Mouse (Mus musculus): ENCODE data around the gene Pced1b. TPM values are rescaled to one million over a fixed set of nuclear protein-coding genes. Genes with fewer than 3 reads are reported as not detected.

The Pced1b gene
- total and polyA plus RNA-seq, 2 experiments from 2014 or later, result 0.89 to 2.6 TPM

- Histone ChIP-seq H3K27ac (ENCODE audit: low read depth) (no peak overlapping the region), H3K27me3 (ENCODE audit: control insufficient read depth, insufficient read depth, low read length) (no peaks in the 10 kb centered on the region), H3K9me3 (replicated peaks; ENCODE audit: control insufficient read depth, low read length) (no peaks in the 10 kb centered on the region), H3K4me3 (ENCODE audit: low read depth, low read length) (no peak overlapping the region), H3K9ac (replicated peaks; ENCODE audit: low read depth, low read length) (no peak overlapping the region), H3K4me1 (ENCODE audit: control insufficient read depth, insufficient read depth) (no peaks in the 10 kb centered on the region), H3K4me2 (ENCODE audit: low read depth, low read length) (no peak overlapping the region), H3K36me3 (replicated peaks; ENCODE audit: control insufficient read depth, insufficient read depth, low read length) (no peaks in the 10 kb centered on the region)
- no peak for DNase-seq (ENCODE audit: low spot score)
- WGBS, result 81% methylated on average over 7 of the region's 7 CpGs
- no peak for ATAC-seq (ENCODE audit: insufficient read depth, low read depth)
- no peak for TF ChIP-seq EP300 (IDR thresholded peaks at IDR 0.05; ENCODE audit: low read depth)
- no peak for TF ChIP-seq CTCF (IDR thresholded peaks at IDR 0.05; ENCODE audit: low read depth)
These were observed 166.0 kb downstream of the Pced1b start for GRCm38 (mm10) chr15:97412861-97413260.

GRCm38 (mm10) chr15:97414718-97415413, 168.0 kb downstream of the Pced1b start:
- H3K4me1 ChIP-seq (ENCODE audit: control insufficient read depth, insufficient read depth), result no peaks in the 10 kb centered on the region

DNA sequence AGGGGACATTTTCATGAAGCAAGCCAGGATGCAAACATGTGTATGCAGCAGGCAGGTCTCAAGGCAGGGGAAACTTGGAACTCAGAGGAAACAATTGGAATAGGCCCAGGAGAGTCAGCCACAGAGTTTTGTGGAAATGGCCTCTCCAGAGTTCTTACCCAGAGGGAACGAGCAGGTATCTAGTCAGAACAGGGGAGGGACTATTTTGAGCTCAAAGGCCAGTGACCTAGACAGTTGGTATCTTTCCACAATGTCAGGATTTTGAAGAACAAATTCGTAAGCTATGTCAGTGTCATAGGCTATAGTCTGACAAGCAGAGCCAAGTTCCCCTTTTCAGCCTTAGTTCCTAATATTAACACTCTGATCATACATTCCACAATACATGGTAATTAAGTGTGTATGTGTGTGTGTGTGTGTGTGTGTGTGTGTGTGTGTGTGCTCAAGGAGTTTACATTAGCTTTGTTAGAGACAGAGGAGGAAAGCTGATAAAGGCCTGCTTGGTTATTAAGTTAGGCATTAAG, 168.6 kb downstream of the Pced1b start:
- Histone ChIP-seq H3K9ac (replicated peaks; ENCODE audit: low read depth, low read length) (no peak overlapping the region), H3K27ac (ENCODE audit: low read depth) (no peak overlapping the region), H3K4me3 (ENCODE audit: low read depth, low read length) (no peak overlapping the region), H3K4me2 (ENCODE audit: low read depth, low read length) (no peak overlapping the region), H3K9me3 (replicated peaks; ENCODE audit: control insufficient read depth, low read length) (no peaks in the 10 kb centered on the region), H3K36me3 (replicated peaks; ENCODE audit: control insufficient read depth, insufficient read depth, low read length) (no peaks in the 10 kb centered on the region), H3K4me1 (ENCODE audit: control insufficient read depth, insufficient read depth) (no peaks in the 10 kb centered on the region), H3K27me3 (ENCODE audit: control insufficient read depth, insufficient read depth, low read length) (no peaks in the 10 kb centered on the region)
- TF ChIP-seq EP300 (IDR thresholded peaks at IDR 0.05; ENCODE audit: low read depth) (no peak), CTCF (IDR thresholded peaks at IDR 0.05; ENCODE audit: low read depth) (no peak)
- 34% methylated on average over 2 of the region's 2 CpGs for WGBS
- DNase-seq (ENCODE audit: low spot score), result no peak
- no peak for ATAC-seq (ENCODE audit: insufficient read depth, low read depth)

More at GRCm38 (mm10) chr15:97414718-97415413, 168.0 kb downstream of the Pced1b start:
- Histone ChIP-seq H3K4me3 (ENCODE audit: low read depth, low read length) (no peak overlapping the region), H3K36me3 (replicated peaks; ENCODE audit: control insufficient read depth, insufficient read depth, low read length) (no peaks in the 10 kb centered on the region), H3K9ac (replicated peaks; ENCODE audit: low read depth, low read length) (no peak overlapping the region), H3K4me2 (ENCODE audit: low read depth, low read length) (no peak overlapping the region), H3K27ac (ENCODE audit: low read depth) (no peak overlapping the region), H3K27me3 (ENCODE audit: control insufficient read depth, insufficient read depth, low read length) (no peaks in the 10 kb centered on the region), H3K9me3 (replicated peaks; ENCODE audit: control insufficient read depth, low read length) (no peaks in the 10 kb centered on the region)
- WGBS, result 78% methylated on average over 12 of the region's 12 CpGs
- DNase-seq (ENCODE audit: low spot score) (no peak), ATAC-seq (ENCODE audit: insufficient read depth, low read depth) (no peak)
- TF ChIP-seq EP300 (IDR thresholded peaks at IDR 0.05; ENCODE audit: low read depth) (no peak), CTCF (IDR thresholded peaks at IDR 0.05; ENCODE audit: low read depth) (no peak)

DNA sequence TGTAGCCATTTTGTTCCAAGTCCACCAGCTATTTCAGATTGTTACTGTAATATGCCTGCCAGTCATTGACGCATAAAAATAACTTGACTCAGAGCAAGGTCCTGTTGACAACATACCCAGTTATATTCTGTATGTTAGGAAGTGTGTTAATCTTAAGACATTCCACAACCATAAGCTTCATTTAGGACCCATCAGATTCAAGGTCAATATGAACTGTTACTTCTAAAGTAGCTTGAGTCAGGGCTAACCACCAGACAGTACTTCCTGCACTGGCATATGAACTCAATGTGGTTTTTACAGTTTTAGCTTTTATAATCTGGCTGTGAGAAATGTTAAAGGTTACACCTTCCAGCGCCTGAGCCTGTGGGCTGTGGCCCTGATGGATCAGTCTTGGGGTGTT, 173.4 kb downstream of the Pced1b start:
- 82% methylated on average over 2 of the region's 2 CpGs for WGBS

DNA sequence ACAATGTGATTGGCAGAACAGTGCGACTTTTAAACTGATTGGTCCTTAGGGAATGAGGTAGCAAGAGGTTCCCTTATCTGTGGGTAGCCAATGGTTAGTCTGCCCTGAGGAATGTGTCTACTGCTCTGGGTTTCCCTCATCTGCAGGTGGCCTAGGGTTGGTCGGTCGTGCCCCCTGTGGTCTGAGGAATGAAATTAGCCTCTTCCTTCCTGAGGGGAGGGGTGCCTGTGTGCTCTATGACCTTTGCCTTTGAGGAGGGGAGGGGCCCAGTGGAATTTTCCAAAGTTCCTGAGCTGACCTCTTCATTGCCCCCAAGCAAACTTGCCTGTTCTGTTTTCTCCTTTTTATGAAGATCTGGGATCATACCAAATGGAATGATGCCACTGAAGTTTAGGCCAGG, 174.6 kb downstream of the Pced1b start:
- Histone ChIP-seq H3K9me3 (replicated peaks; ENCODE audit: control insufficient read depth, low read length) (no peaks in the 10 kb centered on the region), H3K9ac (replicated peaks; ENCODE audit: low read depth, low read length) (no peak overlapping the region), H3K4me3 (ENCODE audit: low read depth, low read length) (no peak overlapping the region), H3K27ac (ENCODE audit: low read depth) (no peak overlapping the region), H3K36me3 (replicated peaks; ENCODE audit: control insufficient read depth, insufficient read depth, low read length) (no peaks in the 10 kb centered on the region), H3K27me3 (ENCODE audit: control insufficient read depth, insufficient read depth, low read length) (no peaks in the 10 kb centered on the region), H3K4me1 (ENCODE audit: control insufficient read depth, insufficient read depth) (no peaks in the 10 kb centered on the region), H3K4me2 (ENCODE audit: low read depth, low read length) (no peak overlapping the region)
- ATAC-seq (ENCODE audit: insufficient read depth, low read depth) (no peak), DNase-seq (ENCODE audit: low spot score) (no peak)
- WGBS, result 58% methylated on average over 3 of the region's 3 CpGs
- no peak for TF ChIP-seq EP300 (IDR thresholded peaks at IDR 0.05; ENCODE audit: low read depth)
- TF ChIP-seq CTCF (IDR thresholded peaks at IDR 0.05; ENCODE audit: low read depth), result no peak

More for the DNA sequence above, 173.4 kb downstream of the Pced1b start:
- ATAC-seq (ENCODE audit: insufficient read depth, low read depth) (no peak), DNase-seq (ENCODE audit: low spot score) (no peak)
- Histone ChIP-seq H3K27me3 (ENCODE audit: control insufficient read depth, insufficient read depth, low read length) (no peaks in the 10 kb centered on the region), H3K4me2 (ENCODE audit: low read depth, low read length) (no peak overlapping the region), H3K4me3 (ENCODE audit: low read depth, low read length) (no peak overlapping the region), H3K27ac (ENCODE audit: low read depth) (no peak overlapping the region), H3K4me1 (ENCODE audit: control insufficient read depth, insufficient read depth) (no peaks in the 10 kb centered on the region), H3K9ac (replicated peaks; ENCODE audit: low read depth, low read length) (no peak overlapping the region), H3K9me3 (replicated peaks; ENCODE audit: control insufficient read depth, low read length) (no peaks in the 10 kb centered on the region), H3K36me3 (replicated peaks; ENCODE audit: control insufficient read depth, insufficient read depth, low read length) (no peaks in the 10 kb centered on the region)
- TF ChIP-seq EP300 (IDR thresholded peaks at IDR 0.05; ENCODE audit: low read depth), result no peak
- no peak for TF ChIP-seq CTCF (IDR thresholded peaks at IDR 0.05; ENCODE audit: low read depth)
